Mouse (Mus musculus): Measurements from ENCODE around the gene Ddc.

DNA sequence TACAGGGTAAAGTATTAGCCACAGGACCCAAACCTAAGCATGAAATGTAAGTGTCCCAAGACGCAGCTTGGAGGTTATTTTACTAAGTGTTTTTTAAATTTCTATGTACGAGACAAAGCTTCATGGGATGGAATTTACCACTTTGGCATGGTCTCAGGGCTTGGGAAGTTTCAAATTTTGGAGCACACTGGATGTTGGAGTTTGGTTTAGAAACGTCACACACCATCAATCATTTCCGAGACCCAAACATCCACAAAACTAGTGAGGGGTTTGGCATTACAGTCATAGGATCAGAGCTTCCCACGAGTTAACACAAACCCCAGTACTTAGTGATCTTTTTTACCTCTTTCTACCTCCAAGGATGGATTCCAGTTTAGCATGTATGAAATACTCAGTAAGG is 60.6 kb downstream of the Ddc start:
- no peak for TF ChIP-seq POLR2A (IDR thresholded peaks at IDR 0.05; ENCODE audit: borderline replicate concordance, extremely low read depth, low read depth, low read length)
- no peak for TF ChIP-seq CTCF (IDR thresholded peaks at IDR 0.05; ENCODE audit: insufficient read depth, low read length)

Measured in lung, adult 2 months (tissue).